Mouse (Mus musculus) spleen, adult 18-20 months (tissue): ENCODE measurements around the gene Gm10073.
"Not testable (repeated sequence)": the region's sequence is repeated elsewhere in the genome, so short reads cannot be mapped to it uniquely, and the experiment has no call there.

Experiments used
- DNase-seq, 2 experiments: peaks; one replicate each; pipeline ENCODE4 v3.0.0; 2022; ENCODE audit warnings: mixed read lengths in 2 of 2

Gene Gm10073

DNA sequence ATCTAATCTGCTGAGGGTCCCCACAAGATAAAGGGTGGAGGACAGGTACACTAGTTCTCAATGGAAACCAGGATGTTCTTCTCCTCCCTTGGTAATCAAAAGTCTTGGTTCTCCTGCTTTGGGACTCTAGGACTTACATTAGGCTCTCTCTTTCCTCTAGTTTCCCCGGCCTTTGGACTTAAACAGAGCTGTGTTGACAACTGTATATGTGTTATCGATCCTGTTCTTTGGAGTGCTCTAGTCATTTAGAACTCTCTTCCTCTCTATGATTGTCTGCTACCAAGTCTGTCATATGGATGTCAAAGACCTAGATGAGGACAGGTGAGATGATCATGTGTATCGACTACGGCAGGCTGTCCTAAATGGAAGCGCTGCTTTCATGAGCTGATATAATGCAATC, 23.8 kb upstream of the Gm10073 start:
- no peak for DNase-seq

GRCm38 (mm10) chr8:106595623-106596022, 22.4 kb upstream of the Gm10073 start:
- DNase-seq = not testable (repeated sequence)

GRCm38 (mm10) chr8:106592458-106592857, 19.2 kb upstream of the Gm10073 start:
- no peak for DNase-seq

GRCm38 (mm10) chr8:106588443-106589431, 15.5 kb upstream of the Gm10073 start:
- no peak for DNase-seq

DNA sequence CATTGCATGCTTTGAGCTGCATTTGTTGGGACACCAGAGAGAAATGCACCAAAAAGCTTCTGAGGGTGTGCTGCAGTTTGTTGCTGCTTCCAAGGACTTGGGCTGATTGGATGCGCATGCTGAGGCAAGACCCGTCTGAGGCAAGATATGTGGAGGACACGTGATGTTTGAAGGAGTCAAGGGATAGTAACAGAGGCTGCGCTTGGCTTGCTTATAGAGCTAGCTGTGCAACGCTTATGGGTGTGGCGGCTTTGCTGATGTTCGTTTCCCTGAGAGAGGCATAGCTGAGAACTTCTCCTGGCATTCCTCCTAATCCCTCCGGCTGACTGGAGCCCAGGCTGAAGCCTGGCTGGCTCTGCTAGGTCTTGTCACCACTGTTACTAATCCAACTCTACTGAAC, 13.6 kb upstream of the Gm10073 start:
- DNase-seq = no peak

DNA sequence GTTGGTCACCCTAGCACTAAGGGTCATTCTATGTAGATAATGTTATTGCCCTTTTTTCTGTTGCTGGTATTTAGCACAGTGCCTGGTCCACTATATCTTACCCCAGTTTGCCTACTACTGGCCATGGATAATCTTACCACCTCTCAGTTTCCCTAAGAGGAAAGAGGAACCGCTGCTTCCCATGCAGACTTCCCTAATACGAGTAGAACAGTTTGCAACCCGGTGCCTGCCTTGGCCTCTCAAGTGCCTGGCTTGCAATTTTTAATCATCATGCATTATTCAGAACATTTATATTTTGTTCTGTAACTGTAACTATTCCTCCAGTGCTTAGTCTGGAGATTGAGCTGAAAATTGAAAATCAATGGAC, 12.4 kb upstream of the Gm10073 start:
- DNase-seq = no peak

- DNase-seq = no peak
Measured at GRCm38 (mm10) chr8:106584942-106585670, 11.8 kb upstream of the Gm10073 start.

- no peak for DNase-seq
Measured at GRCm38 (mm10) chr8:106581344-106582088, 8.3 kb upstream of the Gm10073 start.

DNA sequence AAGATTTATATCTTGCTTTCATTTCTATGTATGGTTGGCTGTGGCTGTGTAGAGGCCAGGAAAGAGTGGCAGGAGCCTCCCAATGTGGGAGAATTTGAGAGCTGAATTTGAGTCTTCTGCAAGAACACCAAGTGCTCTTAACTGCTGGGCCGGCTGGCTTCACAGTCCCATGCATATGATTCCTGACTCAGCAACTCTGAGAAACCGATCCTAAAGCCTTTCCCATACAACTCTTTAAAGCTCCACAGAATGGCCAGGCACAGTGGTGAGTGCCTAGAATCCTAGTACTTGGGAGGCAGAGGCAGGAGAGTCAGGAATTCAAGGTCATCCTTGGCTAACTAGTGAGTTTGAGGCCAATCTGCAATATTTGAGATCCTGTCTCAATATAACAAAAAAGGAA, 6.2 kb upstream of the Gm10073 start:
- DNase-seq = no peak

GRCm38 (mm10) chr8:106576849-106577555, 3.7 kb upstream of the Gm10073 start:
- DNase-seq = no peak

- DNase-seq = no peak
Measured at GRCm38 (mm10) chr8:106574283-106574682, 1.0 kb upstream of the Gm10073 start.

DNA sequence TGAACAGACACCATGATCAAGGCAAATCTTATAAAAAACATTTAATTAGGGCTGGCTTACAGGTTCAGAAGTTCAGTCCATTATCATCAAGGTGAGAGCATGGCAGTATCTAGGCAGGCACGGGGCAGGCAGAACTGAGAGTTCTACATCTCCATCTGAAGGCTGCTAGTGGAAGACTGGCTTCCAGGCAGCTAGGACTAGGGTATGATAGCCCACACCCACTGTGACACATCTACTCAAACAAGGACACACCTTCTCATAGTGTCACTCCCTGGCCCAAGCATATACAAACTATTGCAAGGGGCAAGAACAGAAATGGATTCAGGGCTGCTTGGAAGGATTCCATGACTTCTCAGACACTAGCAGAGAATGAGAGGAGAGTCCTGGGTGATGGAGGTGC, 1.1 kb downstream of the Gm10073 start:
- not testable (repeated sequence) for DNase-seq

DNA sequence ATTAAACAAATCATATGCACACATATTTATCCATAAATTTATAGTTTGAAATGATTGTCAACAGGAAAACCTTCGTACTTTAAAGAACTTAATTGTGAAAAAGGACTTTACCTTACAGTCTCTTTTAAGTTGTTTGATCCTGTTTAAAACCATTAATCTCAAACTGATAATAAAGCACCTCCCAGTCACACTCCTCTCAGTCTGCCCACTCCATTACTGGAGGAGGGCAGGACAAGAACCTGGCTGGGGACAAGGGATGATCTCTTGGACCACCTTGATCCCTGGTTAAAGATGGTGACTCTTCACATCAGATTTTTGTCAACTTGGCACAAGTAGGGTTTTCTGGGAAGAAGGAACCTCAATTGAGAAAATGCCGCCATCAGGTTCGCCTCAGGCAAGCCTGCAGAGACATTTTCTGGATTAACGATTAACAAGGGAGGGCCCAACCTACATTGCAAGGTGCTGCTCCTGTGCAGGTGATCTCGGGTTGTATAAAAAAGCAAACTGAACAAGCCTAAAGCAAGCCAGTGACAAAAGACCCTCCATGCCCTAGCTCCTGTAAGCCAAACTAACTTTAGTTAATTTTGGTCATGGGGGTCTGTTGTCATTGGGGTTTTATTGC, 1.6 kb downstream of the Gm10073 start:
- DNase-seq = no peak

GRCm38 (mm10) chr8:106570386-106570785, 2.9 kb downstream of the Gm10073 start:
- DNase-seq = no peak

- DNase-seq = no peak
Measured at GRCm38 (mm10) chr8:106569006-106569405, 4.3 kb downstream of the Gm10073 start.

- DNase-seq = peak in 1 of 2 experiments; percentile 14
Measured at GRCm38 (mm10) chr8:106563691-106564182, 9.5 kb downstream of the Gm10073 start.

GRCm38 (mm10) chr8:106561097-106561865, 12.0 kb downstream of the Gm10073 start:
- peak; percentile 51 to 60 for DNase-seq

DNA sequence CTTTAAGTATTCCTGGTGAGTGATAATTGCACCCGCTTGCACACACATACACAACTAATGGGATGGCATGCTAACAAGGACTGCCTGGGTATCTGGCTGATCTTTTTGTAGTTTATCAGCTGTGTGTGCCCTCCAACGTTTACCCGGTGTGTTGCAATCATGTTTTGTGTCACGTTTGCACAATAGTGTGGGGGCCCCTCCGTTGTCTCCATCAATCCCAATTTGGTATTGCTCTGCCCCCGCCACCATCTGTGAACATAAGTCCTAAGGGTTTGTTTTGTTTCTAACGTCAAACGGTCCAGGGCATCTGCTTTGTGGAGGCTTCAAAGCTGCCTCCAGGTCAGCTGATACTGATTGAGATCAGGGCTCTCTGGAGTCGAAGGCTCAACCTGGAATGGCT, 13.4 kb downstream of the Gm10073 start:
- DNase-seq = no peak

DNA sequence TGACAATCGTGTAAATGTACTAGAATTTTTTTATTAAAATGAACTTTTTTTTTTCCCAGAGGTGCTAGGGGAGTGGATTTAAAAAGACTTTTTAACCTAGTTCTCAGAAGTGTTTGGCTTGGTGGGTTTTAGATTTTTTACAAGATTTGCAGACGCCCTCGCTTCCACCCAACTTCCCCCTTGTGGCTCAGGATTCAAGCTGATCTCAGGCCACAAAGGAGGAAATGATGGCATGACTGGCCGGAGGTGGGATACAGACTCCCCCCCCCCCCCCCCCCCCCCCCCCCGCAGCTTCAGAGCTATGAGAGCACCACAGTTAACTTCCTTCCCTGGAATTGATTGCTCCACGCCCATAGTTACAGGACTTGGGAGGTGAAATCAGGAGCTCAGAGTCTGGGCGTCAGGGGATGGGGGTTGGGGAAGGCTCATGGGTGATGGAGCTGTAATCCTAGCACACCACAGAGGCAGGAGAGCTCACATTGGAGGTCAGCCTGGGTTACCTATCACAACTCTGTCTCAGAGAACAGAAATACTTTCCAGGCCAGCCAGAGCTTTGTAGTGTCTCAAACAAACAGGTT, 17.1 kb downstream of the Gm10073 start:
- no peak for DNase-seq

DNA sequence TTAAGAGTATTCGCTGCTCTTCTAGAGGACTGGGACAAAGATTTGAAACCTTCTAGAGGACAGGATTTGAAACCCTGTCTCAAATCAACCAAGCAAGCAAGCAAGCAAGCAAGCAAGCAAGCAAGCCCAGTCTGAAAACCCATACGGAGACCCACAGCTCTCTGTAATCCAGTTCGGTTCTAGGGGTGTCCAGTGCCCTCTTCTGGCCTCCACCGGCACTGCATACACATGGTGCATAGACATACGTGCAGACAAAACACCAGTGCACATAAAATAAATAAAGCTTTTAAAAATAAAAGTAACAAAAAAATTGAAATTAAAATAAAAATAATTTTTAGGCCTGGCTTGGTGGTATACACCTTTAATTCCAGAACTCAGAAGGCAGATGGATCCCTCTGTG, 19.2 kb downstream of the Gm10073 start:
- no peak for DNase-seq

DNA sequence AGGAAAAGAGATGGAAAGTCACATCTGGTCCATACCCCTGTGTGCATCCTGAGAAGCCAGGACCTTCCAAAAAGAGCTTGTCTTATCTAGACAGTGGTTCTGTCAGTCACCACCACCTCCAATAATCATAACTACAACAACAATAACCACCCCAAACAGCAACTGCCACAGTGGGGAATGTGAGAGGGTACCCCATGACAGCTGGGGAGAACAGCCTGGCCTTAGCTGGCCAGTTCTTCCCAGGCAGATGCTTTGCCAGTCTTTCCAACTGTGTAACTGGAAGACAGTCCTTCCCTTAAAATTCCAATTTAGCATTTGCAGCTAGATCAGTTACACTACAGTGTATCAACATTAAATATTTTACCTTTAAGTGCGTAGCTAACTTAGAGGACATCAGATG, 22.4 kb downstream of the Gm10073 start:
- DNase-seq = no peak
